Mouse (Mus musculus) telencephalon, adult 2 months (tissue): Measurements from ENCODE around the gene Gipc3.

Experiments
- DNase-seq: peaks from one replicate; pipeline ENCODE4 v3.0.0-alpha.2; 2011; ENCODE audit warnings: low read depth, low spot score

Gipc3 gene

DNA sequence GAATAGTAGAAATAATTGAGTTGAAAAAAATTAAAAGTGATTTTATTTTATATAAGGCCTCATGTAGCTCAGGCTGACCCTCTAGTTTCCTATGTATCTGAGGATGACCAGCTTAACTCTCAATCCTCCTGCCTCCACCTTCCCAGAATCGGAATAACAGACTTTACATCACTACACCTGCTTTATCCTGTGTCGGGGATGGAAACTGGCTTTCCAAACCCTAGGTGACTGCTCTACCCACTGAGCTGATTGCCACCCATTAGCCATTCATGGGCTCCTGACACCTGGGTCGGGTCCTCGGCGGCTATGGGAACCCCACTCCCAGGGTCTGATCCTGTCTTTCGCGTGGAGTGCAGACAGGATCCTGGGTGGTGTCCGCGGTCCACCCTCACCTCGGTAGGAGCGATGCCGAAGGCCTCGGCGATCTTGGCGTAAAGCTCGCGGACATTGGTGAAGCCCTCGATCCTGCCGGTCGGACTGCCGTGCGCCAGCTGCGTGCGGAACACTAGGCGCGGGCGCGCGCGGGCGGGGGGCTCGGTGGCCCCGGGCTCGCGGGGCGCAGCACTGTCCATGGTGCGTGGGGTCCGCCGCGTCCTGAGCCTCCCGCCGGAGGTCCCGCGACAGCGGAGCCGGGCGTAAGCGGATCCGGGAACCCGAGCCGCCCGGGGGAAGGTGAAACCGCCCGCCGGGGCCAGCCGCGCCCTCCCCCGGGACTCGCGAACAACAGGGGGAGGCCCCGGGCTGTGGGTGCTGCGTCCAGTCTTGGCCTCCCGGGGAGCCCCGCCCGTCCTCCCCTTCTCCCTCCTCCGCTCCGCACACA lies at the start of gene Gipc3:
Gene Gipc3 (minus strand): TSS at position 581 of the 820 bp plus-strand sequence.
- no peak for DNase-seq

DNA sequence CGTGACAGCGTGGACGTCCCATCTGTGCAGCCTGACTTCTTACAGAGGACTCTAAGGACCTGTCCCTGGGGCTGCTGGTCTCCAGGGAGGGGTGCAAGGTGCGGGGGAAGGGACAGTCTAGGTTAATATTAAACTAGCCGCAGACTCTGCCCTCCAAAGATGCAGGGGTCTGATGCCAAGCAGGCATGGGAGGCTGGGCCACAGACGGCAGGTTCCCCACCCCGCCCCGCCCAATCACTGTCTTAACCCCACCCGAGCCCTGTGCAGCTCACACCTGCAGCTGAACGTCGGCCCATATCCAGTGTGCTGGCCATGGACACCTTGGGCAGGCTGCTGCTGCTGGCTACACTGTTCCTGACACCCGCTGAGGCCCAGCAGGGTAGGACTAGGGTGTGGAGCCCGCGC lies 49.7 kb upstream of the Gipc3 start, which contains the start of gene Smim24:
Gene Smim24 (plus strand): TSS at position 271 of the 405 bp plus-strand sequence.
- no peak for DNase-seq

DNA sequence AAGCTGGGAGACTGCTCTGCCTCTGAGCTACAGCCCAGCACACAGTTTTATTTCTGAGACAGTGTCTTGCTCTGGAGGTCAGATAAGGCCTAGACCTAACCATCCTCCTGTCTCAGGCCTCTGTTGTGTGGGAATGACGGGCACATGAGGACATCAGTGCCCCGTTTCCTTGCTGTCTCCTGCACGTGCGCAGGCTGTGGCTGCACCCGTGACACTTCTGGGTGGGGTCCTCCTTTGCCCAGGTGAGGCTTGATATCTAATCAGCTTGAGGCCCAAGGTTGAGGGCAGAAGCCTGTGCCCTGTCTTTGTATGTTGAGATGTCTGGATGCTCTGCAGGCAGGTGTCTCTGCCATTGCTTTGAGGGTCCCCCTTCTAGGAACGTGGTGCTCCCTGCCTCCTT lies 49.2 kb upstream of the Gipc3 start:
- no peak for DNase-seq

DNA sequence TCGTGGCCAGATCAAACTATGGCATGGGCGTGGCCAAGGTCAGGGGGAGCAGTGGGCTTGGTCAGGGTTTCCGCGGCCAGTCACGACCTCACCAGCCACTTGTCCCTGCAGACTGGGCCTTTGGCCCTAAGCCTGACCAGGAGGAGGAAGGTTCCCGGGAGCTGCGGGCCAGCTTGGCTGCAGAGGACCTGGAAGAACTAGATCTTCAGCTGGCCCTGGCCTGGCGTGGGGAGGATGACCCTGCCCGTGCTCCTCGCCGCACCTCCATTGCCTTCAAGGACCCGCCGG lies 47.6 kb upstream of the Gipc3 start:
- no peak for DNase-seq

DNA sequence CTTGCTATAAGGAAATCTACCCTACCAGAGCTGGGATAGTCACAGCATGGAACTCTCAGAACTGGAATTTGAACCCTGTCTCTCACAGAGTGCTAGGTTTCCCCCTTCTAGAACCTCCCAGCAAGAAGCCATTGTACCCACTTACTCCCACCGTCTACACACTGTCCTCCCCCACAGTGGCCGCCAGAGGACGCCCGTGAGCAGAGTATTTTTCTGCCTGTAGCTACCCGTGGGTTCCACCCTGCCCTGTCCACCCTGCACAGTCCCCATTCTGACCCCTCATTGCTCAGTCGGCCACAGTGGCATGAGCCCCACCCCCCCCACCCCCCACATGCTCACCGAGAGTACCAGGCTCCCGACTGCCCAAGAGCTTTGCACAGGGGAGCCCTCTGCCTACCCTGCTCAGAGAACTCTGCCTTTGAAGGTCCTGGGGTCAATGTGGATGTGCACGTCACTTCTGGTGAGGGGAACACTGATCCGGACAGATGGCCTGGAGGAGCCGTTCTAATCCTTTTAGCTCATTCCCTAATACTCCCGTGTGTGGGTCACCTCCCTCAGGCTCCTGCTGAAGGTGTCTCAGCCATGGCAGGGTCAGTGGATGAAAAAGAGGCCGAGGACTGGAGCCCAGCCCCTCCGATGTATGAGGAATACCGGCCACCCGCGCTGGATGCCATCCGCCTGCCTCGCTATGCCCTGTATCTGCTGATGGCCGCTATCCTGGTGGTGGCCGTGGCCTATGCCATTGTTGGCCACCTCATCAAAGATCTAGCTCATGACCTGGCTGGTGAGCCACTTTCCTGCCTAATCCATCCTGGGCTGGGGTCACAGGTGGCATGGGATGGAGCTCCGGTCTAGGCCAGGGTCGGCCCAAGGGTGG lies 47.0 kb upstream of the Gipc3 start:
- DNase-seq: no peak

DNA sequence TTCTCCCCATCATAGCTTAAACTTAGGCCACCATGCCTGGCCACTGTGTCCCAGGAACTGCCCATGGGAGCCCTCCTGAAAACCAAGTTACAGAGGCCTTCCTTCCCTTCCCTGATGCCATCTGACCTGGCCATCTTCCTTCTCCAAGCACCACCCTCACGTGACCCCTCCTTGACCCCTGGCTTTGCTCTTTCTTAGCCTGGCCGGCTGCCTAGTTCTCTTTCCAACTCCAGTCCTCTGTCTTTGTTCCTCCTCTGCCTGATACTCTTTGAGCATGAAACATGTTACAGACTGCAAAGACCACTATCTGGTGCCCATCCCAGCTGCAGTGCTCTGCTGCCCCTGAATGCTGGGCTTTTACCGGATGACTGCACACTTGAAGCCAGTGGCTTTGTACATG lies 46.3 kb upstream of the Gipc3 start:
- DNase-seq: no peak

DNA sequence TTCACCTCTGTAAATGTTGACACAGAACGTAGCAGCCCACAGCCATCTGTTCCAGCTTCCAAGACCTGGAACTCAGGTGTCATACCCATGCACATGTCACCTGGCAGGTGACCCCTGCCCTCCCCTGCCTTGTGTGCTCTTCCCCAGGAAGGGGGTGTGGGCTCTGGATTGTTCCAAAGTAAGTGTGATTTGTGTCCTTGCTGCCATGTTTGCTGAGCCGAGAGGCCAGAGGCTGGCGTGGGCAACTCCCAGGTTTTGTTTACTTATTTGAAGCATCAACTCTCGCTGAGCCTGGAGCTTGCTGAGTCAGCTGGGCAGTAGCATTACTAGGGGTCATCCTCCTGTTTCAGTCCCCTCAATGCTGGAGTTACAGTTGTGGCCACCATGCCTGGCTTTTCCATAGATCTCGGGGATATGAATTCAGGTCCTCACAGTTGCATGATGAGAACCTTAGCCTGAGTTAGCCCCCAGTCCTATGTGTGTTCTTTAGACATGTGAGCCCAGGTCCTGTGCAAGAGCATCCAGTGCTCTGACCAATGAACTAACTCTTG lies 45.5 kb upstream of the Gipc3 start, which contains the start of gene Gm48552:
Gene Gm48552 (plus strand): TSS at position 501 of the 551 bp plus-strand sequence.
- no peak for DNase-seq

DNA sequence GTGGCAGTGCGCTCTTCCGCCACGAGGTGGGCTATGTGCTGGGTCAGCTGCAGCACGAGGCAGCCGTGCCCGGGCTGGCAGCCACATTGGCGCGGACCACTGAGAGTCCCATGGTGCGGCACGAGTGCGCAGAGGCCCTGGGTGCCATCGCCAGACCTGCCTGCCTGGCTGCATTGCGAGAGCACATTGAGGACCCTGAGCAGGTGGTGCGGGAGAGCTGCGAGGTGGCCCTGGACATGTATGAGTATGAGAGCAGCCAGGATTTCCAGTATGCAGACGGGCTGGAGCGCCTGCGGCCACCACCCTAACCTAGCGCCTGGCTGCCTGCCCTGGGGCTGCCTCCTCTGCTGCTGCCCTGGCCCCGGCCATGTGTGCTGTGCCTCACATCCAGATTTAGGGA lies 44.6 kb upstream of the Gipc3 start:
- DNase-seq: no peak

DNA sequence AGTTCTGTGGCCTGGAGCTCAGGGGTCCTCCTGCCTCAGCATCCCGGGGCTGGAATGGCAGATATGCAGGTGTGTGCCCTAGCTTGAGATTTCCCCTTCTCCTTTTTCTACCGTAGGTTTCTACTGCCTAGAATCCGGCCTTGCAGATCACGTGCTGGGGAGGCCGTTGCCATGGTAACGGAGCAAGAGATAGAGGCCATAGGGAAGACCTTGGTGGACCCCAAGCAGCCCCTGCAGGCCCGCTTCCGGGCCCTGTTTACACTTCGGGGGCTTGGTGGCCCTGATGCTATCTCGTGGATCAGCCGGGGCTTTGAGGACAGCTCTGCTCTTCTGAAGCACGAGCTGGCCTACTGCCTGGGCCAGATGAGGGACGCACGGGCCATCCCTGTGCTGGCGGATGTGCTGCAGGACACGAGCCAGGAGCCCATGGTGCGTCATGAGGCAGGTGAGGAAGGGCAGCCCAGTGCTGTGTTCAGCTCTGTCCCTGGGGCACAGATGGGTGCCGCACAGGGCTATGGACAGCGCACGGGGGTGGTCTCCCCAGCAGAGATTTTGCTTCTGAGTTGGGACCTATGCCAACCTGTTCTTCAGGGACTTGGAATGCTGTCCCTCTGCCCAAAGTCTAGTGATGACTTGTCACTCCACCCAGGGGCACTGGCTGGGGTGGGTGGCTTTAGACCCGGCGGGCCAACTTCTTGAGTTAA lies 42.7 kb upstream of the Gipc3 start:
- no peak for DNase-seq

DNA sequence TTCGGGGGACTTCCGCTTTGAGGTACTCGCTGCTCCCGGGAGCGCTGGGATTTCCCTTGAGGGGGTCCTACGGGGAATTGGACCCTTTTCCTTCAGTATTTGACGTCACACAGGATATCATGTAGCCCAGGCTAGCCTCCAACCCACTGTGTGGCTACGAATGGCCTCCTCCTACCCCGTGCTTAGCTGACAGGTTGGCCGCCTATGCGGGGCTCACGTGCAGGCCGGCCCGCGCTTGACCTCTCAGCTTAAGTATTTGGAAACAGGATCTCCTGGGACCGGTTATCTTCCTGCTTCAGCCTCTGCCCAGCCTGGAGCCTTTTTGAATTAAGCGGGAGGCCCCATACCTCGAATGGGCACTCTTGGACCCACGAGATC lies 41.5 kb upstream of the Gipc3 start:
- DNase-seq: no peak

DNA sequence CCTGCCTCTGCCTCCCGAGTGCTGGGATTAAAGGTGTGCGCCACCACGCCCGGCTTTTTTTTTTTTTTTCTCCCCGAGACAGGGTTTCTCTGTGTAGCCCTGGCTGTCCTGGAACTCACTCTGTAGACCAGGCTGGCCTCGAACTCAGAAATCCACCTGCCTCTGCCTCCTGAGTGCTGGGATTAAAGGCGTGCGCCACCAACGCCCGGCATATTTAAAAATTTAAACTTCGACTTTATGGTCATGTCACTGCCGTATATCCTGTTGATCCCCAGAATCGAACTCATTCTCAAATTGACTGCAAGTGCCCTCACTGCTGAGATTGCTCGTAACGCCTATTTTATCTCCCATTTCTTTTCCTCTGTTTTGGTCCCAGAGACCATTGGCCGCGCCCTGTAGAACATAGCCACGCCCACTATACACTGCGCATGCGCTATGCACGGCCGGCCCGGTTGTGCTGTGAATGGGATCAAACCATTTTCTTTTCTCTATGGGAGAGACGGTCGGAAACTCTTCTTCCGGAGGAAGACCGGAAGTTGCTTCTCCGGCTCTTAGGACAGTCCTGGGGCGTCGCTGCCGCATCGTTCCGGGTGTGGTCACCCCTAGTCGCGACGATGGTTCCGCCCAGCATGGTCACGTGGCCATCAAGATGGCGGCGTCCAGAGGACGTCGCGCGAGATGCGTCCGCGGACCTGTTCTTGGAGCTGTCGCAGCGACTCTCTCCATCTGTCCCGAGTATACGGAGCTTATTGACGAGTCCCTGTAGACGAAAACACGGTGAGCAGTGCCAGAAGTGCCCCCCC lies 40.9 kb upstream of the Gipc3 start, which contains the start of the genes Dohh and Gm48551:
Gene Dohh (plus strand): TSS at position 627 of the 803 bp plus-strand sequence.
Gene Gm48551 (plus strand): TSS at position 665 of the 803 bp plus-strand sequence.
- DNase-seq: peak; percentile 99

DNA sequence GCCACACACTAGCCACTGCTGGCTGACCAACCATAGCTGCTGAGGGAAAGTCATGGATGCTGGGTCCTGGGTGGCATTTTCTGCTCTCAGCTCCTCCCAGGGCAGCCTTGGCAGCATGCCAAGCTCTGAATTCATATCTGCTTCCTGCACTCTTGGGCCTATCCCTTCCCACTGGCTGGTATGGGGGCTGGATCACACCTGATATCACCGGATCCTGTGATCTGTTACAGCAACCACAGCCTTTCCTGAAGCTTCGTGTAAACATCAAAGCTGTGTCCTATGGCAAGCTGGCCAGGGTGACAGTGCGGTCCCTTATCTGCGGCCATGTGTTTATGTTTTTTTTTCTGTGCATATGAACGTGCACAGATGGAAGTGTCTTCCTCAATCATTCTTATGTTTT lies 39.0 kb upstream of the Gipc3 start:
- no peak for DNase-seq

DNA sequence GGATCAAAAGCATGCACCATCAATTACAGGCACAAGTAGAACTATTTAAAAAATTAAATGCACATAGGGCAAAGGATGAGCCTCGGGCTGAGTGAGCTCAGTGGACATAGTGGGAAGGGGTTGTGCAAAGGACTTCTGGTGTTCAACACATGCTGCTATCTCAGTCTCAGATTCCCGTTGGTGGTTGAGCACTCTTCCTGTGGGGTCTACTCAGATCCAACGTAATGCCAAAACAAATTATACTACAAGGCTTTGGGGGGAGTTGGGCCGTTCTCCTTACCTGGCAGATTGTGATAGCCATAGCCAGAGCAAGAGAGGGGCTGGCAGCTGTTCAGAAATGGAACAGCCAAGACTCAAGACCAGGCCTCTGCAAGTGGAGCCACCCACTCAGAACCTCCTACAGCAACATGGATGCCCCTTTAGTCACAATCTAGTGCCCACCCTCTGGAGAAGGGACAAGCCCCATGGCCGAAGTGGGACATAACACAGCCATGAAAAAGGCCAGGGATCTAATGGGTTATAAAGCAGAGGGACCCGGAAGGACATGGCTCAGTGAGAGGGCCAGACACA lies 36.8 kb upstream of the Gipc3 start:
- DNase-seq: no peak

DNA sequence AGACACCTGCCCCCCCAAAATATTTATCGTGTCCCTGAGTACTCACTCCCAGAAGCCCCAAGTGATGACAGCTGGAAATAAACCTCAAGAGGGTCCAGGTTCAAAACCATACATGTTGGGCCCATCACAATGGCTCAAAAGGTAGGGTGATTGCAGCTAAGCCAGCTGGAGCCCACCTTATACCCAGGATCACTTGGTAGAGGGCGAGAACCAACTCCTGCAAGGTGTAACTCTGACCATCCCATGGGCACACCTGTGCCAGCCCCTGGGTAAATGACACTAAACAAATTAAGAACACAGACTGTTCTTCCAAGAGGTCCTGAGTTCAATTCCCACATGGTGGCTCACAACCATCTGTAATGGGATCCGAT lies 36.1 kb upstream of the Gipc3 start:
- no peak for DNase-seq

DNA sequence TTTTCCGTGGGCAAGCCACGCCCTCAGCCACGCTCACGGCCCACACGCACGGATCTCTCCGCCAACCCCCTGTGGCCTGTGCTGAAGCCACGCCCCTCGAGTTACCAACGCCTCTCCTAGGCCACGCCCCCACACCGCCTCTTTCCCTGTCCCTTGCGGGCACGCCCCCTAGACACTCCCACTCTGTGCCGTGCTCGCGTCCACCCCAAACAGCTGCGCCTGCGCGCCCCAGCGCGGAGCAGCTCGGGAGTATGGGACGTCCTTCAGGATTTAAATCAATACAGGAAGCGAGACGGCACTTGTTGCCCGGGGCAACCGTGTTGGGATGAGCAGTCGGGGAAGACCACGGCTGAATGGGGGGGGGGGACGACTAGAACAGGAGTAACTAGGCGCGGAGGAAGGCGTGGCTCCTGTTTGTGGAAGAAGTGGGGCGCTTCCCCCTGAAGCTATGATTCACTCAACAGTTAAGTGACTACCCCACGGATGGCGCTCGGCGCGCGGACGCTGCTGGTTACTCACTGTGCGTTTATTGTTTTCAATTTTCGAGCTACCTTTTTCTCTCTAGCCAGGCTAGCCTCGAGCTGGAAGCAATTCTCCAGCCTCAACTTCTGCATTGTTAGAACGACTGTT lies 35.6 kb upstream of the Gipc3 start:
- DNase-seq: peak; percentile 99

DNA sequence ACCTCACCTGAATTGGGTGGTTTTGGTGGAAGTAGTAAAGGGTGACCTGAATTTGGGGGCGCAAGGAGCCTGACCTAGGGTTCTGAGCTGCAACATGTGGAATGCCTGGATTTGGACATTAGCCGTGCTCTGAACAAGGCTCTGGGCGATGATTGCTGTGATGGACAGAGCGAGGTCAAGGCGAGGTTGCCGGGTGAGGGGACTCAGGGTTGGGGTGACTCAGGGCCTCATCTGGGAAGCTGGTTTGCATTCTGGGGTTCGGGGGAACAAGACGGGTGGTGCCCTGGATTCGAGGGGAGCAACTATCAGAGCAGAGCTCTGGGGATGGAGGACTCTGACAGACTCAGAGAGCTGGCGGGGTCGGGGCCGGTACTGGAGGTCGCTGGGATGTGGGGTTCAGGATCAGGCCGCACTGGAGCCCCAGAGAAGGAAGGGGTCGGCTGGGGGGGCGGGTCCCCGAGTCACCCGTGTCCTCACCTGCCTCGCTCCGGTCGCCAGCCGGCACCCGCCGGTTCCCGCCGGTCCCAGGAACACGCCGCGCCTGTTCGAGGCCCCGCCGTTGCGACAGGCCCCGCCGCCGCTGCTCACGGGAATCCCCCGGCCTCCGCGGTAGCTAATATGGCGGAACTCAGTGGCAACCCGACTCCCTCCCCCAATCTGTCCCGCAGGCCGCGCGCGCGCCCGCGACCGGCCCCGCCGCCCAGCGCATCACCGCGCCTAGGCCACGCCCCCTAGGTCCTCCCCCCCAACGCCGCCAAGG lies 34.9 kb upstream of the Gipc3 start, which contains the start of gene Fzr1:
Gene Fzr1 (minus strand): TSS at position 724 of the 760 bp plus-strand sequence.
- DNase-seq: no peak

DNA sequence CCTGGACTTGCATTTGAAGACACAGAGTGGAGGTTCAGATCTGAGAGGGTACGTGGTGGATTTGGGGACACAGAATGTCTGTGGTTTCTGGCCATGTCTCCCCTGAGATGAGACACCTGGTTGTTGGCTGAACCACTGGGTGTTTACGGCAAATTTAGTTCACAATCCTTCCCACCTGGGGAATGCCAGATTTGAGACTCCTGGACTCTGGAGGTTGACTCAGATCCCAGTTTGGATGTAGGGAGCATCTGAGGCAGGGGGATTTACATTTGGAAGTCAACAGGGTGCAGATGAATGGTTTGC lies 34.2 kb upstream of the Gipc3 start:
- DNase-seq: no peak

DNA sequence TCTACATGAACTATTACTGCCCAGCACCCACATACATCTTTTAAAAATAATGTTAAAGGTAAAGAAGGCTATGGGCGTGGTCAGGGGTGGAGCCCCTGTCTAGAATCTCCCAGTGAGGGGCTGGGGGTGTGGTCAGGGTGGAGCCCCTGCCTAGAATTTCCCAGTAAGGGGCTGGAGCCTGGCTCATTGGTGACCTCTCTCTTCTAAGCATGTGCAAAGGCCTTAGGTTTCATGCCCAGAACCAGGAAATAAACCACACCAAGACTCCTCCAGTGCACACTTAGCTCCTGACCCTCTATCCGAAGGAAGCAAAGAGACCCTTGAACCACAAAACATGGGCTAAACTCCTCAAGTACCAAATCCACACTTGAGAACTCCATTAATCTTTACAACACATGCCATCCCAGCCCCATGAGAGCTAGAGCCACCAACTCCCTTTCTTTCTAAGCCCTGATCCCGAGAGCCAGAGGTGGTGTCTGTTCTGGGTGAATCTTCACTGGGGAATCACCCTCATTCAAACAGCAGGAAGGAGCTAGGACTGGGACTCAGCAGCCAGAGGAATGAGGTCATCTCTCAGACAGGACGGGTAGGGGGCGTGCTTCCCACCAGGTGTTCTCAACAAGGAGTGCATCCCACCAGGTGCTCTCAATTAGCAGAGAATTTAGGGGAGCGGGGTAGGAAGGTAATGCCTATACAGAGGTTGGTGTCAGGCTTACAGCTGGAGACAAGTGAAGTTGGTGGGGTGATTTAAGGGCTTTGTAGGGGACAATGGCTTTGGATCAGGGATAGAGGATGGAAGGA lies 33.7 kb upstream of the Gipc3 start:
- DNase-seq: no peak

DNA sequence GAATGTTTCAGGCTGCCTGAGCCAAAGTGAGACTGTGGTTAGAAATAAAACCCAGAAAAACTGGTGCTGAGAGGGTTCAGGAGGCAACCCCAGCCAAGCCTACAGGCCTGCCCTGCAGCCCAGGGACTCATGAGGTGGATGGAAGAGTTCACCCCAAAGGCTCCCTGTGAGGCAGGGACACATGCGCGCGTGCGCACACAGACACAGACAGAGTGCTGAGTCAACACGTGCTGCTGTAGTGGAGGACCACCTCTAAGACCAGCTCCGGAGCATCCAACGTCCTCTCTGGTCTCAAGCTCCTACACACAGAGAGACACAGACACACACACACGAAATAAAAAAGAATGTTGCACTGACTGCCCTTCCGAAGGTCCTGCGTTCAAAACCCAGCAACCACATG lies 32.3 kb upstream of the Gipc3 start:
- DNase-seq: no peak
